Mouse (Mus musculus) ovary, adult 18-20 months (tissue): ENCODE results near the gene Sox2.

ENCODE experiments used
- DNase-seq: peaks from one replicate; pipeline ENCODE4 v3.0.0; 2022; ENCODE audit warnings: low spot score, mixed read lengths

Gene Sox2

DNA sequence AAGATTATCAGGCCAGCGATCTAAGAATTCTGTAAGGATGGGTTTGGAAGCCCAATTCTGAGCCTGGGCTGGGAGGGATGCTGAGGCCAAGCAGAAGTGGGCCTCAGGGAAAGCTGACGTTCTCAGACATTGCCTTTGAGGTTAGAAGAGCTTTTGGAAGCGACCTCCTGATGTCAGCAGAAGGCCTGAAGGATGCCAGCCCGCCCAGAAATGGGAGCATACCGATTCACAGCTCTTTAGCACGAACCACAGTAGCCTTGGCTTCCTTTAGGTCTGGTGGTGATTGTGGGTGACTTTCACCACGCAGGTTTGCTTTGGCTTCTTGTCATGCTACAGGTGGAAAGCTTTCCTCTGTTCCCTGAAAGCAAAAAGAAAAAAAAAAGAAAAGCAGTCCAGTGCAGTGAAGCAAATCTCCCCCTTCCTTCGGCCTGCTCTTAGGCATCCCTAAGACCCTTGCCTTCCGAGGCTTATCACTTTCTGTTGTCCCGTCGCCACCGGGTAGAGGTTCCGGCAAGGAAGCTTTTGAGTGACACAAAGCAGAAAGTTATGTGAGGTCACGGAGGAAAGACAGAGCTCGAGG, 6.6 kb upstream of the Sox2 start:
- DNase-seq: no peak

GRCm38 (mm10) chr3:34646169-34646568, 4.0 kb upstream of the Sox2 start:
- no peak for DNase-seq

GRCm38 (mm10) chr3:34647688-34648087, 2.5 kb upstream of the Sox2 start:
- no peak for DNase-seq

- no peak for DNase-seq
Observed at GRCm38 (mm10) chr3:34648105-34648832, 1.9 kb upstream of the Sox2 start.

DNA sequence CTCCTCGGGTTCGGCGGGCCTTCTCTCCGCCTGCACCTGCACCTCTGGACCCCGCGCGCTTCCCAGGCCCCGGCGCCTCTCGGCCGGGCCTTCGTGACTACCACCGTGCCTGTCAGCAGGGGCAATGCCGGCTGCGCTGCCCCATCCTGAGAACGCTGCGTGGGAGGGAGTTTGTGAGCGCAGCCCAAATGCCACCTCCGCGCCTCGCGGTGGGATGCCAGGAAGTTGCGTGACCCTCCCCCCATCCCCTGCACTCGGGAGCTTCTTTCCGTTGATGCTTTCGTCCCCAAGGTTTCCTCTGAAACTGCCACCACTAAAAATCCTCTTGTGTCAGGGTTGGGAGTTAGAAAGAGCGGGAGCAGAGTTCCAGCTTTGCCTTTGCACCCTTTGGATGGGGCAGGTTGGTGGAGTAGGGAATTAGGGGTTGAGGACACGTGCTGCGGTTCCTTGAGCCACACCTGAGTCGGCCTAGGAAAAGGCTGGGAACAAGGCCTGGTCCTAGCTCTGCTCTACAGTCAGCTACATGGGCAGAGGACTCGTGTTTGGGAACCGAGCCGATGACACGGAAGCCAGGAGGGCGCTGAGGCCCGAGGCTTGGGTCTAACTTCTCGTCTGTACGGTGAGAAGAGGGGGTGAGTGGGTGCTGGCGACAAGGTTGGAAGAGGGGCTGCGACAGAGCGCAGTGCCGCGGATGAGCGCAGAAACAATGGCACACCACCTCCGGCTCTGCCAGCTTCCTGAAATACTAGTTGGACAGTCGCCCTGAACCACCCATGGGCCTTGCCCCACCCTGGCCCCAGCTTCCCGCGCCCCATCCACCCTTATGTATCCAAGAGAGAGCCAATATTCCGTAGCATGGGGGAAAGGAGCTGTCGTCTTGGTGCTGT, 1.1 kb upstream of the Sox2 start:
- DNase-seq: no peak

GRCm38 (mm10) chr3:34650621-34651361, 586 bp downstream of the Sox2 start:
- DNase-seq: no peak

DNA sequence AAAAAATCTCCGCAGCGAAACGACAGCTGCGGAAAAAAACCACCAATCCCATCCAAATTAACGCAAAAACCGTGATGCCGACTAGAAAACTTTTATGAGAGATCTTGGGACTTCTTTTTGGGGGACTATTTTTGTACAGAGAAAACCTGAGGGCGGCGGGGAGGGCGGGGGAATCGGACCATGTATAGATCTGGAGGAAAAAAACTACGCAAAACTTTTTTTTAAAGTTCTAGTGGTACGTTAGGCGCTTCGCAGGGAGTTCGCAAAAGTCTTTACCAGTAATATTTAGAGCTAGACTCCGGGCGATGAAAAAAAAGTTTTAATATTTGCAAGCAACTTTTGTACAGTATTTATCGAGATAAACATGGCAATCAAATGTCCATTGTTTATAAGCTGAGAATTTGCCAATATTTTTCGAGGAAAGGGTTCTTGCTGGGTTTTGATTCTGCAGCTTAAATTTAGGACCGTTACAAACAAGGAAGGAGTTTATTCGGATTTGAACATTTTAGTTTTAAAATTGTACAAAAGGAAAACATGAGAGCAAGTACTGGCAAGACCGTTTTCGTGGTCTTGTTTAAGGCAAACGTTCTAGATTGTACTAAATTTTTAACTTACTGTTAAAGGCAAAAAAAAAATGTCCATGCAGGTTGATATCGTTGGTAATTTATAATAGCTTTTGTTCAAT, 1.4 kb downstream of the Sox2 start:
- no peak for DNase-seq

DNA sequence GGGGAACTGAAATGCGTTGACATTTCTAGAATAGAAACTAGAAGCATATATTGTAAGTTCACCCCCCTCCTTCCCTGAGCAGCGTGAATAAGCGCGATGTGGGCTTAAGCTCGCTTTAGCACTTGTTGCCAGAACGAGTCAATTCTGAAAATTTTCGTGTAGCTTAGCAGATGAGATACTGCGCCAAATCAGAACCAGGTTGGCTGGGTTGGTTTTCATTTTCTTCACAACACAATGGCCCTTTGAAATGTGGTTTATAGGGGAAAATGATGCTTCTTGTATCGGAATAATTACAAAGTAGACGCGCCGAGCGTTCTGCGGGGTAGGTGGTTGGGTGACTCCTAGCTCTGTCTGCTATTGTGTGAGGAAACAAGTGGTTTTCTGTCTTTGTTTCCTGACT, 2.4 kb downstream of the Sox2 start:
- no peak for DNase-seq

GRCm38 (mm10) chr3:34653235-34653976, 3.2 kb downstream of the Sox2 start:
- no peak for DNase-seq

DNA sequence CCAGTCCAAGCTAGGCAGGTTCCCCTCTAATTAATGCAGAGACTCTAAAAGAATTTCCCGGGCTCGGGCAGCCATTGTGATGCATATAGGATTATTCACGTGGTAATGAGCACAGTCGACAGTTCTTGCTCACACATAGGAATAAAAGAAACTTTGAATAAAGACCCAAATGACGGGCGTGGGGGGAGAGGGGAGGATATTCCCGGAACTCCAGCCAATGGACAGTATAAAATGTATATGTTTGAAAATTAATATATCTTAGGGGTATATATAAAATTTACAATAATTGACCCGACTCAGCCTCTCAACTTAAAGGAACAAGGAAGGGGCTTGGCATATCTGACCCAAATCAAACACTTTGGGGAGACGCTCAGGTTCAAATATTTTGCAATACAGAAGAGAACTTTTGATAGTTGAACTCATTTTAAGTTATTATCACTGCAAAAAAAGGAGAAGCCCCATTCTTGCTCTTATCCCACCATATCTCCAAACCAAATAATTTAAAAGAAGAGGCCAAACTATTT, 3.8 kb downstream of the Sox2 start:
- no peak for DNase-seq

DNA sequence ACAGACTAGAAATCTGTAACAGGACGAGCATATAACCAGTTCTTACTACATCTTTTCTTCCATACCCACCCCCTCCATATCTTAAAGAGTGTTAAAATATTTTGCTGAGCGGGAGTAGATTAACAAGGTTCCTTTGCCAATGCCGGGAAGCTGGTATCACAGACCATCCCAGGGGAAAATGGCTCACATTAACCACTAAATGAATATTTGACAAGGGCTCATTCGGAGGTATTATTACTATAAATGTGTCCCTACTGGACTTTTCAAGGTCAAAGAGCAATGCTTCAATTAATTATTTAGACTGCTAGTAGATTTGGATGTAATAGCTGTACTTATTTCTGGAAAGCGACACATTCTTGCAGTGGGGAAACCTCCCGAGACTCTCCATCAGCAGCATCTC, 4.6 kb downstream of the Sox2 start:
- DNase-seq: no peak

DNA sequence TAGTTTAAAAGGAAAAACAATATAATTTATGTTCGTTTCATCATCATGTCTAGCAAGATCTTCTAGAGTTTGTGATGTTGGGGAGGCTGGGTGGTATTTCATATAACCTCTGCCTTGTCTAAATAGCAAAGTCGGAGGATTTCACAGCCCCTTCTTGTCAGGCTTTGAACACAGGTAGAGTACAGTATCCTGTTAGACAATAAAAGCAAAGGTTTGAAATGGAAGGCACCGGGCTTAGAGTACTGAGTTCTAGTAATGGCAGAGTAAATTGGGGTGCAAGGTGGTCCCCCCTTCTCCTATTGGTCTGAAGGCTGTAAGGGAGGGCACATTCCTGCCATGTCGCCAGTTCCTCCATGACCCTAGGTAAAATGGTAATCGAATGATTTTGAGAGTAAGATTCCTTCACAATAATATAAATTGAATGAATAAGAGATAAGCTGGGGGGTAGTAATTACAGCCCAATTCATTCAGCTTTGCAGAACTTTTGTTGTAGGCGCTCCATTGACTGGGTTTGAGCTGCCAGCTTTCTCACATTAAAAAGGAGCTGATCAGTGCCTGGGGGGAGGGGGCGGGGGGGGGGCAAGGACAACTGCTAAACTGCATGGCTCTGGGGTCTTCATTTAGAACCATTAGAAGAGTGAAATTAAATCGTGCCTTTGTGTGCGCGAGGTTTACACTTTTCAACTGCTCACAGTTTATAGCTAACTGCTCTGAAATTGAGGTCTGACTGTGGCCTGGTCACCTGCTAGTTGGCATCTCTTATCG, 5.3 kb downstream of the Sox2 start:
- no peak for DNase-seq

GRCm38 (mm10) chr3:34656153-34656552, 5.9 kb downstream of the Sox2 start:
- DNase-seq: no peak

- no peak for DNase-seq
Observed at GRCm38 (mm10) chr3:34656813-34657700, 6.9 kb downstream of the Sox2 start.

GRCm38 (mm10) chr3:34657701-34658090, 7.5 kb downstream of the Sox2 start:
- DNase-seq: no peak

- DNase-seq: no peak
Observed at GRCm38 (mm10) chr3:34658241-34658965, 8.2 kb downstream of the Sox2 start.

- no peak for DNase-seq
Observed at GRCm38 (mm10) chr3:34658966-34659535, 8.8 kb downstream of the Sox2 start.

GRCm38 (mm10) chr3:34659861-34660260, 9.7 kb downstream of the Sox2 start:
- DNase-seq: no peak
